Mouse (Mus musculus): ENCODE results near the gene Btbd35f12. TPM values are rescaled to one million over a fixed set of nuclear protein-coding genes. Genes with fewer than 3 reads are reported as not detected.

Gene Btbd35f12
- not detected in 2 replicates for polyA plus RNA-seq (2012; rRNA removed)

GRCm38 (mm10) chrX:33313079-33313478 lies at the start of gene Btbd35f12:
TSS of gene Btbd35f12 (plus strand) at chrX:33313379.

Other genes with a start within 250 kb of the Btbd35f12 start
- not detected in 2 replicates for gene Spin2-ps6, start 78.5 kb upstream of the Btbd35f12 start, polyA plus RNA-seq (2012; rRNA removed)